Mouse (Mus musculus): ENCODE measurements around the gene Samd8. TPM values are rescaled to one million over a fixed set of nuclear protein-coding genes. Genes with fewer than 3 reads are reported as not detected.

Gene Samd8
- 16.1 and 20.6 TPM in 2 replicates for polyA plus RNA-seq (2015; fragmentation: Nextera tagmentation; extraction: Ambion mirVana)

DNA sequence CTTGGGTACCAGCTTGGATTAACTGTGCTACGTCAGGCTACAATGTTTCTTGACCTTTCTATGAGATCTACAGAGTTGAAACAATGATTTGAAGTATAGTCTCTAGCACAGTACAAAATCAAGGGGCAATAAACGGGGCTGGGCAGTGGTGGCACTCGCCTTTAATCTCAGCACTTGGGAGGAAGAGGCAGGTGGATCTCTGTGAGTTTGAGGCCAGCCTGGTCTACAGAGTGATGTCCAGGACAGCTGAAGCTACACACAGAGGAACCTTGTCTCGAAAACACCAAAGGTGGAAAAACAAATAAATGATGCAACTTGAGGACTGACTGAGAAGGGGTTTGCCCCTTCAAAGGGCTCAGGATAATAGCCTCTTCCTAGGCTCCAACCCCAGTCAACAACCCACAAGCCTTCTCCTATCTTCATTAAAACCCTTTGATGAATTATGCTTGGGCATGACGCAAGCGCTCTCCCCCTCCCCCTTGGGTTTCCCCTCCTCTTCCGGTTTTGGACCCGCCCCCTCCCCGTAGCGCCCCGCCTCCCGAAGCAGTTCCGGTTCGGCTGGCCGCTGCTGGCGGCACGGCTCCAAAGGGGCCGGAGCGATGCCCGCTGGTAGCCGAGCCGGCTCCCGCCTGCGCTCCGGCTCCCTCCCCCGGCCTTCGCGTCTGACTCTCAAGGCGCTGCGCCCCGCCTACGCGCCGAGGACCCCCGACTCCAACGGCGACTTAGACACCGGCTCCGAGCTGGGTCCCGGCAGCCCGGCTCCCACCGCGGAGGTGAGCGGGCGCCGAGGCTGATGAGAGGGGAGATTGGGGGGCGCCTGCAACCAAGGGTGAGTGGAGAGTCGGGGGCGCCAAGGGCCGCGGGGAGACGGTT is at the start of gene Samd8:
TSS of gene Samd8 (plus strand) at position 524 of the 873 bp plus-strand sequence.
- Histone ChIP-seq H3K4me1 (peaks cover 25% of the 10 kb centered on the region), H3K36me3 (no peaks in the 10 kb centered on the region), H3K27me3 (replicated peaks) (no peaks in the 10 kb centered on the region), H3K9ac (replicated peaks) (peak within 1 kb of the TSS; percentile 95), H3K27ac (replicated peaks) (peak within 1 kb of the TSS; percentile 92), H3K4me2 (peak within 1 kb of the TSS; percentile 68), H3K9me3 (replicated peaks) (no peaks in the 10 kb centered on the region), H3K4me3 (replicated peaks) (peak within 1 kb of the TSS; percentile 93)
- WGBS: 7% methylated on average over 52 of the region's 52 CpGs
- peak; percentile 91 for ATAC-seq (ENCODE audit: low FRiP score)

DNA sequence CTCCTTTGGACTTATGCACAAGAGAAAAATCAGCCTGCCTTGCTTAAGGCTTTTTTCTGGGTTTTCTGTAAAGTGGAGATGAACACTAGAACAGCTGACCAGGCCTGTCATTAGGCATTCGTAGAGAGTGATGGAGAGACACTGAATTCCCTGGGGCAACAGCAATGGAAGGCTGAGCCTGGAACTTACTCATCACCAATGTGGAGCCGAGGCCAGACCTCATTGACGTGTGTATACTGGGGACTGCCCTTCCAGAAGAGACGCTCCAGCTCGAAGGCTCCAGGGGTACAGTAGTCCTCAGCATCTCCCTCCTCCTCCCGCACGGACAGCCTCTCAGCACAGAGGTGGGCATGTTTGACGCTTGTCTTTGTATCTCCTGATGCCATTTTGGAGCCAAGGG is 47.6 kb upstream of the Samd8 start:
- H3K9ac ChIP-seq (replicated peaks): no peak overlapping the region
- H3K4me1 ChIP-seq: peaks cover 16% of the 10 kb centered on the region
- H3K4me3 ChIP-seq (replicated peaks): no peak overlapping the region
- H3K9me3 ChIP-seq (replicated peaks): no peaks in the 10 kb centered on the region
- 87% methylated on average over 8 of the region's 8 CpGs for WGBS
- no peaks in the 10 kb centered on the region for H3K36me3 ChIP-seq
- ATAC-seq (ENCODE audit: low FRiP score): no peak
- H3K27ac ChIP-seq (replicated peaks): no peak overlapping the region
- H3K27me3 ChIP-seq (replicated peaks): no peaks in the 10 kb centered on the region
- H3K4me2 ChIP-seq: no peak overlapping the region

DNA sequence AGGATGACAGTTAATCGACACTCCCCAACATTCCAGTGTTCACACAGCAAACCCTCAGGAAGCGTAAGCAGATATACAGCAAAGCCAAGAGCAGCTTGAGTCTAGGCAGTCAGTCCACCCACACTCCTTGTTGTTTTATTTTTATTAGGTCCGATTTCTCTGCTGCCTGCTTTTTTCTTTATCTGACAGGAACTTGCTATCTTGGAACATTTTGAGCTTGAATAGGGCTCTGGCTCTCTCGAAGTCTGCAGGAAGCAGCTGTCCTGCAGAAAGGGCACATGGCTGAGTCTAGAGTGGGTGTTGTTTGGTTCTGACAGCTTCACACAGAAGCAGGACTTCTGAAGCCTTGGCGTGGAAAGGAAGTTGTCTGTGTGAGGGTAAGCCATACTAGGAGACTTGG is 47.1 kb upstream of the Samd8 start:
- ATAC-seq (ENCODE audit: low FRiP score): no peak
- no peak overlapping the region for H3K4me3 ChIP-seq (replicated peaks)
- WGBS: 83% methylated on average over 5 of the region's 5 CpGs

DNA sequence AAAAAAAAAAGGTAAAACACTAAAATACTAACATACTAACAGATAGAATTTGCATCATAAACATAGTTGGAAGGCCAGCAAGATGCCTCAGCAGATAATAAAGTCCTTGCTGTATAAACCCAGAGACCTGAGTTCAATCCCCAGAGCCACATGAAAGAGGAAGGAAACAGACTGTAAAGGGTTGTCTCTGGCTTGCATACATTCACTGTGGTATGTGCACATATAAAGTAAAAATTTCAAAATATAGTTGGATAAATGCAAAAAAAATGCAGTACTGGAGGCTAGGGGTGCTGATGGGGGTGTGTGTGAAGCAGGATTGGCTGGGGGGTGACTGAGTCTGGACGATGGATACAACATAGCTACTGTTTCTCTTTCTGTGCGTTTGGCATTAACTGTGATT is 44.9 kb upstream of the Samd8 start:
- Histone ChIP-seq H3K4me2 (no peak overlapping the region), H3K36me3 (no peaks in the 10 kb centered on the region), H3K27me3 (replicated peaks) (no peaks in the 10 kb centered on the region), H3K9ac (replicated peaks) (no peak overlapping the region), H3K4me1 (peaks cover 16% of the 10 kb centered on the region), H3K9me3 (replicated peaks) (no peaks in the 10 kb centered on the region), H3K4me3 (replicated peaks) (no peak overlapping the region), H3K27ac (replicated peaks) (no peak overlapping the region)
- WGBS: 92% methylated on average over 2 of the region's 2 CpGs
- ATAC-seq (ENCODE audit: low FRiP score): no peak

More for the DNA sequence above, 47.1 kb upstream of the Samd8 start:
- no peak overlapping the region for H3K4me2 ChIP-seq
- H3K9me3 ChIP-seq (replicated peaks): no peaks in the 10 kb centered on the region
- H3K27ac ChIP-seq (replicated peaks): no peak overlapping the region
- H3K9ac ChIP-seq (replicated peaks): no peak overlapping the region
- H3K36me3 ChIP-seq: no peaks in the 10 kb centered on the region
- peaks cover 16% of the 10 kb centered on the region for H3K4me1 ChIP-seq
- H3K27me3 ChIP-seq (replicated peaks): no peaks in the 10 kb centered on the region

DNA sequence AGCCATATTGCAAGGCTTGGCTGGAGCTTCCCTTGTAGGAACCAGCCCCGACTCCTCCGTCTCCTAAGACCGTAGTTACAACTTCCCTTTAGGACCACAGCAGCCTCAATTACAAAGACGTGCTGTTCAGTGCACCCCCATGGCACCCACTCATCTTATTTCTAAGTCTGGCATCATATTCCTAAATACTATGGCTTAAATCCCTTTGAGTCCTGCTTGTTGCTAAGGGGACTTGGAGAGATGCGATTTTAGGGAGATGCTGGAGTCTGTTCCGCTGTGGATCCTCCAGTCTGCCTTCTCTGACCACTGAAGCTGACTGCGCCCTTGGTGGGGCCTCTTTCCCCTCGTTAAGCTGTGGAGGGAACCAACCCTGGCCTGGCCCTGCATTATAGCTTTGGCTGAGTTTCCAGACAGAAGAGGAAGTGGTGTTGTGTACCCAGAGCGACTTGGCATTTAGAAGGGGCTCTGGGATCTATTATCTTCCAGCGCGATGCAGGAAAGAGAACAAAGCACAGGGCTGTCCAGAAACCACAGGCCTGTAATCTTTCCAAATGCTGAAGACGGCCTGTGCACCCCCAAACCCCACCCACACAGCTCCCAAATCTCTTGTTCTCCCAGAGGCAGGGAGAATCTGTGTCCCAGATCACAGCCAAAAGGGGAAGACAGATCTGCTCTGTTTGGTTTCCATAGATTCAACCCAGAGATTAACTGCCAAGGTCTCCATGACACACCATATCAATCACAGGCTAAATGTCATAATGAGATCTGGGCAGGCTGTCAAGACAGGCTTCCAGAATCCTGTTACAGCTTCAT is 43.4 kb upstream of the Samd8 start:
- H3K4me1 ChIP-seq: peaks cover 16% of the 10 kb centered on the region
- whole genome bisulfite sequencing: 50% methylated on average over 12 of the region's 12 CpGs
- peak; percentile 50; the same call in 1 of the 2 replicates for ATAC-seq (ENCODE audit: low FRiP score)
- H3K27me3 ChIP-seq (replicated peaks): no peaks in the 10 kb centered on the region
- H3K4me2 ChIP-seq: no peak overlapping the region
- H3K36me3 ChIP-seq: no peaks in the 10 kb centered on the region
- peak overlapping the region; percentile 58 for H3K27ac ChIP-seq (replicated peaks)
- no peak overlapping the region for H3K9ac ChIP-seq (replicated peaks)
- no peak overlapping the region for H3K4me3 ChIP-seq (replicated peaks)
- no peaks in the 10 kb centered on the region for H3K9me3 ChIP-seq (replicated peaks)

DNA sequence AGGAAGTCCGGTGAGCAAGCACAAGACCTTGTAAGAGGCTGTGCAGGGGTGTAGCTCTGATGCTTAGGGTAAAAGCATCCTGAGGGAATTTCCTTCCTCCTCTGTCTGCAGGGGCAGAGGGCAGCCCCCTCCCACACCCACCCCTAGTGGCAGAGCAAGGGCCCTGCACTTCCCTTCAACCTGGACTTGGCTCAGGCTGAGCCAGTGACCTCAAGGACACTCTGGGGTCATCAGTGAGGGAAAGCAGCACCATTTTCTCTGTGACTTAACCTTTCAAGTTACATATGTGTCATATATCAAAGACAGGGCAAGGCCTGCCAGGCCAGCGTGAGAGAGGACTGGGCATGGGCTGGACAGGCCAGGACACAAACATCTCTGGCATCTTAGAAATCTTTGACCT is 40.8 kb upstream of the Samd8 start:
- no peak for ATAC-seq (ENCODE audit: low FRiP score)
- WGBS: 61% methylated on average over 2 of the region's 2 CpGs
- H3K27ac ChIP-seq (replicated peaks): no peak overlapping the region
- H3K4me3 ChIP-seq (replicated peaks): no peak overlapping the region
- H3K27me3 ChIP-seq (replicated peaks): no peaks in the 10 kb centered on the region
- H3K4me1 ChIP-seq: peaks cover 16% of the 10 kb centered on the region
- H3K36me3 ChIP-seq: no peaks in the 10 kb centered on the region
- no peak overlapping the region for H3K4me2 ChIP-seq
- no peak overlapping the region for H3K9ac ChIP-seq (replicated peaks)
- no peaks in the 10 kb centered on the region for H3K9me3 ChIP-seq (replicated peaks)

DNA sequence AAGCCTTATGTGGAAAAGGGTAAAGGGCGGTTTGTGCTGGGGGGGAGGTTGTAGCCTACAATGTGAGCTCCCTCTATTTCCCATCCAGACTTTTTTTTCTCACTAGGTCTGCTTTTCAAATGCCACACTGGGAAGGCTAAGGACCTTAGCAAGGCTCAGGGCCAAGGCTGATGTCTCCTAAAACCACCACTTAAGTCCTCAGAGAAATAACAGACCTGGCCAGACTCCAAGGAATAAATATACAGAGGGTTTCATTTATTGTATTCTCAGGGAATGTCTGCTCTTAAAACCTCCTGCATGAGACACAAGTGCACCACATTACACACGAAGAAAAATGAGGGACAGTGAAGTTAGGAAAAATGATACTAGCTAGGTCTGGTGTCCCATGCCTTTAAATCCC is 39.1 kb upstream of the Samd8 start:
- no peaks in the 10 kb centered on the region for H3K9me3 ChIP-seq (replicated peaks)
- no peaks in the 10 kb centered on the region for H3K36me3 ChIP-seq
- no peak for ATAC-seq (ENCODE audit: low FRiP score)
- WGBS: 79% methylated on average over 2 of the region's 2 CpGs
- H3K4me1 ChIP-seq: peaks cover 13% of the 10 kb centered on the region
- H3K4me3 ChIP-seq (replicated peaks): no peak overlapping the region
- no peak overlapping the region for H3K27ac ChIP-seq (replicated peaks)
- no peak overlapping the region for H3K4me2 ChIP-seq
- no peak overlapping the region for H3K9ac ChIP-seq (replicated peaks)
- H3K27me3 ChIP-seq (replicated peaks): no peaks in the 10 kb centered on the region

DNA sequence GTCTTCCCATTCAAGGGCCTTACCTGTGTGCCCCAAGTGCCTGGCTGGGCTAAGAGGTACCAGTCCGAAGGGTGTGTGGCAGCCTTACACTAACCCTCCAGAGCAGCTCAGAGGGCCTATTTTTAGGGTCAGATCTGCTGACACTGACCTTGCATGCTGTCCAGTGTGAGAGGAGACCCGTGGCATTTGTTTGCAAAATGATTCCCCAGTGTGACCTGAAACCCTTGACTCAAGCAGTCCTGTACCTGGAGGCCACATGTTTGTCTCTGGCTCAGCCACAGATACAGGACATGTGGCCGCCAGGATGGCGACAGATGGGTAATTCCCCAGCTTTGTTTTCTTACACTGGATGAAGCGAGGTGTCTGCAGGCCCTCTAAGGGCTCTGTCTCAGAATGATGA is 35.8 kb upstream of the Samd8 start, which contains the start of gene Dupd1:
TSS of gene Dupd1 (minus strand) at position 91 of the 400 bp plus-strand sequence.
- H3K27ac ChIP-seq (replicated peaks): no peak within 1 kb of the TSS
- no peaks in the 10 kb centered on the region for H3K36me3 ChIP-seq
- no peaks in the 10 kb centered on the region for H3K9me3 ChIP-seq (replicated peaks)
- no peak within 1 kb of the TSS for H3K9ac ChIP-seq (replicated peaks)
- 75% methylated on average over 5 of the region's 5 CpGs for WGBS
- no peak within 1 kb of the TSS for H3K4me2 ChIP-seq
- no peak within 1 kb of the TSS for H3K4me3 ChIP-seq (replicated peaks)
- H3K4me1 ChIP-seq: 0 out of 2 replicates have a peak, but pooled peaks cover 1% of the 10 kb centered on the region
- ATAC-seq (ENCODE audit: low FRiP score): no peak
- no peaks in the 10 kb centered on the region for H3K27me3 ChIP-seq (replicated peaks)

DNA sequence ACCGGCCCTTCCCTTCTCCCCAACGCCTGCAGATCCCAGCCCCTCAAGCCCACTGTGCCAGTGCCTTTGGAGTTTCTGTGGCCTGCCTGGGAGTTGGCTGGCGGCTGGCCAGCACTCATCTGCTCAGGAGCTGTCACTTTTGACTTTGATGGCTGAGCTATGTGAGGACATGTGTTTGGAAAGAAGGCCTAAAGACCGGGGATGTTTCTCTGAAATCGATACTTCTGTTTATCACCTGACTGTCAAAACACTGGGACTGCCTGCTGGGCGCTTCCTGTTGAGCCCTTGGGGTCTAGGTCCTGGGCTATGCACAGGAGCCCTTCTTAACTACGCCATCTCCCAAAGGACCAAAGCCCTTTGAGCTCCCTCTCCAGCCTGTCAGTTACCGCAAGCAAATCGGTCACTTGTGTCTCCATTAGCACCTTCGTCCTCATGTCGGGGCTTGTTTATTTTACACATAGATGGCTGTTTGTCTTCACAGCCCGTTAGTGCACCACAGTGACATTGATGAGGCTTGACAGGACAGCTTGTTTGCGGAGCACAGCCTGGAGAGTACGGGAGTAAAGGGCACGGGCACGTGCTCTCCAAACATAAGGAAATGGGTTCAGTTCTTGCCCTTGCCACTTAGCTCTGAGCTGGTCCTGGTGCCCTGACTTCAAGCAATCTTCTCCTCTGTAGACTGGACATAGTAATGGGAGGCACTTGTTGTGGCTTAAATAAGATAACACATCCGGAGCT is 30.5 kb upstream of the Samd8 start:
- H3K36me3 ChIP-seq: no peaks in the 10 kb centered on the region
- WGBS: 69% methylated on average over 17 of the region's 17 CpGs
- H3K4me2 ChIP-seq: no peak overlapping the region

DNA sequence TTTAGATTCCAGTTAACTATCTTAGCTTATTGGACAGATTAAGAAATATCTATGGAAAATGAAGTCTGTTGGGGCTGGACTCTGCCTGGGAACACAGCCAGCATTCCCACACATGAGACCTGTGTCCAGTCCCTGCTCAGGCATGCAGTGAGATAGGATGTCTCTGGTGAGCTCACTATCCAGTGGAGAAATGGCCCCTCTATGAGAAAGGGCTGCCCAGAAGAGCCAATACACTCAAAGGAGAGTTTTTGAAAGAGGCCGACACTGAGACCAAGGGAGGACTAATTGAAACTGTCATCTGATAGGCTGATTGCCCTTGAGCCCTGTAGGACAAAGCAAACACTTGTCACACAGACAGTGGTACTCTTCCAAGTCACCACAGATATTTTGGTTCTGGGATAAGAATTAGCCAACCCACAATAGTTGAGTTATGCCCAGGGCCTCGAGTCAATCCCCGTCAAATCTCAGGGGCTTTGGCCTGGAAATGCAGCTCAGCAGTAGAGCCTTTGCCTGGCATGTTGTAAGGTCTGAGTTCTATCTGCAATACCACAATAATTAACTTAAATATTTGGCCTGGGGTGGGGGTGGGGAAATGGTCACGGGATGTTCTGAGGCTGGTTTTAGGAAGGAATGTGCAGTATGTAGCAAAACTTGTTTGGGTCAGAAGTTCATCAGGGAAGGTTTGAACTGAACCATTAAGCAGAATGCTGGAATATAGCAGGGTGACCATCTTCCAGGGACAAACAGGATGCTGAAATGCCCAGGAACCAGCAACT is 29.7 kb upstream of the Samd8 start:
- H3K27ac ChIP-seq (replicated peaks): no peak overlapping the region
- H3K27me3 ChIP-seq (replicated peaks): no peaks in the 10 kb centered on the region
- H3K4me3 ChIP-seq (replicated peaks): no peak overlapping the region
- H3K4me2 ChIP-seq: no peak overlapping the region
- 0 out of 2 replicates have a peak, but pooled peaks cover 3% of the 10 kb centered on the region for H3K4me1 ChIP-seq
- no peak for ATAC-seq (ENCODE audit: low FRiP score)
- no peak overlapping the region for H3K9ac ChIP-seq (replicated peaks)
- no peaks in the 10 kb centered on the region for H3K36me3 ChIP-seq
- WGBS: 81% methylated on average over 4 of the region's 4 CpGs
- no peaks in the 10 kb centered on the region for H3K9me3 ChIP-seq (replicated peaks)

More for the DNA sequence above, 30.5 kb upstream of the Samd8 start:
- Histone ChIP-seq H3K27me3 (replicated peaks) (no peaks in the 10 kb centered on the region), H3K9ac (replicated peaks) (no peak overlapping the region), H3K9me3 (replicated peaks) (no peaks in the 10 kb centered on the region), H3K4me3 (replicated peaks) (no peak overlapping the region), H3K27ac (replicated peaks) (no peak overlapping the region), H3K4me1 (0 out of 2 replicates have a peak, but pooled peaks cover 3% of the 10 kb centered on the region)
- ATAC-seq (ENCODE audit: low FRiP score): no peak

Data from neural tube, embryonic 15.5 days (tissue).